Mouse (Mus musculus): Measurements from ENCODE around the gene Mcidas.

GRCm38 (mm10) chr13:113047018-113047417 lies 53.4 kb downstream of the Mcidas start:
- TF ChIP-seq CTCF (IDR thresholded peaks at IDR 0.05; ENCODE audit: low read depth) = no peak
- no peak for TF ChIP-seq EP300 (IDR thresholded peaks at IDR 0.05; ENCODE audit: low read depth)

All from heart, postnatal 0 days (tissue).